Mouse (Mus musculus): ENCODE data around the gene Sult2a8. TPM values are rescaled to one million over a fixed set of nuclear protein-coding genes. Genes with fewer than 3 reads are reported as not detected.
"Not testable (repeated sequence)": the region's sequence is repeated elsewhere in the genome, so short reads cannot be mapped to it uniquely, and the experiment has no call there.

Gene Sult2a8
- not detected for total RNA-seq (2021)
- long read RNA-seq, result 0 reads

DNA sequence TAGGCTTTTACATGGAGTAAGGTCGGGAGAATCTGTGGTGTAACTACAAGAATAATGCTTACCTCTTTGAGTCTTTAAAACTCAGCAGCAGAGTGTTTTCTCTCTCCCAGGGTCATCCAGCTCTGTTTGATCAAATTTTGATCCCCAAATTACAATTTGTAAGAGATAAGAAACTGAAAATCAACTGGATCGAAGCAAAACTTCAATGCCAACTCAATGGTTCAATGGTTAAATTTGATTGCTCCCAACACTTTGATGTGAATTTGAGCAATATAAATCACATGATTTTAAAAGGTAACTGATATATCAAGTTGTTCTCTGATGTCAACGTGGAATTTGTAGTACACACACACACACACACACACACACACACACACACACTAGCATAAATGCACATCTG, at the start of gene Sult2a8:
Gene Sult2a8 (minus strand): TSS at position 236 of the 400 bp plus-strand sequence.
- no peak for DNase-seq (ENCODE audit: low spot score in 2 of 2)

DNA sequence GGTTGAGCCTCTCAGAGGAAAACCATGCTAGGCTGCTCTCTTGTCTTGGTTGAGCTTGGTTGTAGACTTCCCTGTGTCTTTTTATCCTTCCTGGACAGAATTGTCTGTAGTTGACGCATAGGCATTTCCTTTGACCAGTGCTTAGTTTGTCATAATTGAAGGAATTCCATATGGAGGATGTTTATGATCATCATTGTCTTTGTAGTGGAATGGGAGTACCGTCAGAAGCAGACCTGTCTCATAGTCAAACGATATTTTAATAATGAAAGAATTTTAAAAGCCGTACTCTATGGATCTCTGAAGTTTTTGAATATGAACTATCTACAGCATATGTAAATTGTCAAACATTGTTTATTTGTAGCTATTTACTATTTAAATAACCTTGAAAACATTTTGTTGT, 47.6 kb upstream of the Sult2a8 start, which contains the start of gene Sult2a7:
Gene Sult2a7 (minus strand): TSS at position 101 of the 400 bp plus-strand sequence.
- no peak for DNase-seq (ENCODE audit: low spot score in 2 of 2)

DNA sequence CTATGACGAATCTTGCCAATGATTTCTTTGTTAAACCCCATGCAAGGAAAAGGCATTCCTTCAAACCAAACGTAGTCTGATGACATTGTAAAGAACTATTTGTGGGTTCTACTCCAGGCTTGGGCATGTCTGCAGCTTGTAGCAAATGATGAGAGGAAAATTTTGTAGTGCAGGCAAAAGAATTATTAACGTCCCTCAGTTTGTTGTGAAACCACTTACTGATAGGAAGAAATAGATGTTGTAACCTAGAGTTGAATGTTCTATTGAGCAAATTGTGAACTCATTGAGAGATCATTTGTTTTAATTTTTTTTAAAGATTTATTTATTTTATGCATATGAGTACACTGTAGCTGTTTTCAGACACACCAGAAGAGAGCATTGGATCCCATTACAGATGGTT, 46.3 kb upstream of the Sult2a8 start:
- DNase-seq (ENCODE audit: low spot score in 2 of 2), result no peak

DNA sequence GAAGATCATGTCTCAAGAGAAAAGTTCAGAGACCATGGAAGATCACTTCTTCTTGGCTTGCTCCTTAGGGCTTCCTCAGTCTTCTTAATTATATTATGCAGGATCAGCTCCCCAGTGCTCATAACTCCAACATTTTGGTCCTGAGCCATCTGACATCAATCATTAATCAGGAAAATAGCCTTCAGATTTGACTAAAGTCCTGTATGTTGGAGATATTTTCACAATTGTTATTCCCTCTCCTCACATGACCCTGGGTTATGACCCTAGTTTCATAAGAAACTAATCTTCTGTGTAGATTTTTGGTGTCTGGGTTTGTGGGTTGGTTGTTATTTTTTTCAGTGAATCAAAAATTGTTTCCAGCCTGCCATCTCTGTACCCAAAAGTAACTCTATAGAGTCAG, 7.0 kb downstream of the Sult2a8 start:
- DNase-seq (ENCODE audit: low spot score in 2 of 2), result no peak

DNA sequence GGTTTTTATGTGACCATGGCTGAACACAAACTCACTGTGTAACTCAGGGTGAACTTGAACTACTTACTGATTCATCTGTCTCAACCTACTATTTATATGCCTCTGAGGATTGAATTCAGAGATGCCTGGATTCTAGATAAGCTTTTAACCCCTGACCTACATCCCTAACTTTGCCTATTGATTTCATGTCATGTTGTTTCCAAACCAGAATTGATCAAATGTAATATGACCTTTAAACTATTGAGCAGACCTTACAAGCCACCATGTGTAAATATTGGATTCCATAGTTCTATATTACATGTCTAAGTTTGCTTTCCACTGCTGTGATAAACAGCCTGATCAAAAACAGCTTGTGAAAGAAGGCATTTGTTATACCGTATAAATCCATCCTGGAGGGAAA, 8.1 kb downstream of the Sult2a8 start:
- DNase-seq (ENCODE audit: low spot score in 2 of 2), result no peak

DNA sequence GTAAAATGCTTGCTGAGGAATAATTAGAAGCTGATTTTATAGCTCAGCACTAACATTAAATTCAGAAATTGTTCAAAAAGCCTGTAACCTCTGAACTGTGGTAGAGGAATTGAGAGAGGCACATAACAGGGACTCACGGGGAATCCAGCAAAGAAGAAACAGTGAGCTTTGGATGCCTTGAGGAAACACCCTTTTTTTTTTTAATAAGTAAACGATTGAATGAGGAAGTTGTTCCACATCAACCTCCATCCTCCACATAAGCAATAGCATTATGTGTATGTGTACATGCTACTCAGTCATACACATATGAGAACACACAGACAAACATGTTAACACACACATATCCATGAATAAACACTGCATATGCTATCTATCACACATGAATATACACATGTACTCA, 8.5 kb downstream of the Sult2a8 start:
- no peak for DNase-seq (ENCODE audit: low spot score in 2 of 2)

DNA sequence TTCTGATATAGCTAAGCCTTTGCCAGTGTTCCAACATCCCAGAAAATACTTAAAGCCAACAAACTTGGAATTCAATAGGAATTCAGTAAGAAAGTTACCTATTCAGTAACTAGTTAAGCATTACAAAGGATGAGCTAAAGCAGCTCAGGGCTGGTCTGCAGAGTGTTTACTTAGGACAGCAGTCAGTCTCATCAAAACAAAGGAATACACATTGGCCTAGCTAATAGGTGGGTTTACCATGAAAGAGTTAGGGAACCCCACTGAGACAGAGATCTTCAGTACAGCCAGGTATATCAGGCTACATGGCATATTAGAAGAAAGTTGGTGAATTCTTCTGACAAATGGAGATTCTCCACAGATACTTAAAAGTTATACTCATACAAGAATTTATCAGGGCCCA, 47.2 kb downstream of the Sult2a8 start:
- DNase-seq (ENCODE audit: low spot score in 2 of 2), result not testable (repeated sequence)

DNA sequence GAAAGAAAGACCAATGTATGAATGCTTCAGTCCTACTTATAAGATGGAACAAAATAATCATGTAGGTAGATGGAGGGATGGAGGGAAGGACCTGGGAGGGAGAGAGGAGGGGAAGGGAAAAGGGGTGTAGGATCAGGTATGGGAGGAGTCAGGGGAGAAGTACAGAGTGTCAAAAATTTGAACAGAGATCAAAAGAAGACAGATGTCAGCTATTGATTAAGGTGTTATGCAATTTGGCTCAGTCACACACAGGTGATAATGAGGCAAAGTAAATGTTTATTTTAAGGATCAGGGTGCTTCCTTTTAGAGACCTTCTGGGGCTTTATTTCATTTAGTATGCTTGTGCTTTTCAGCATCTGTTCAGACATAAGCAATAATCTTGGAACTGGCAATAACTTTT, 50.1 kb downstream of the Sult2a8 start:
- no peak for DNase-seq (ENCODE audit: low spot score in 2 of 2)

Other genes with a start within 250 kb of the Sult2a8 start
- not detected for gene Sult2a6, start 191.9 kb downstream of the Sult2a8 start, total RNA-seq (2021)
- gene Obox8, start 113.2 kb downstream of the Sult2a8 start, total RNA-seq (2021), result not detected
- not detected for gene Sult2a7, start 47.5 kb upstream of the Sult2a8 start, total RNA-seq (2021)
- gene Vmn1r90, start 116.7 kb upstream of the Sult2a8 start, total RNA-seq (2021), result under 1 TPM in 1 of 2 experiments, not detected in 1; 0.05 TPM
- not detected for gene Obox7, start 212.7 kb upstream of the Sult2a8 start, total RNA-seq (2021)

Data from layer of hippocampus, adult 18-20 months (tissue).